Mouse (Mus musculus) MEL (cell line): ENCODE measurements around the gene Ybx2.

ENCODE experiments used
- CTCF ChIP-seq, 3 experiments: IDR thresholded peaks in 2 of 3; conservative IDR thresholded peaks in 1 of 3; 2 replicates each; pipeline ENCODE4 v1.5.1; 2011 to 2012; ENCODE audit warnings: low read length in 3 of 3, low read depth in 2 of 3, mild to moderate bottlenecking in 2 of 3, improper control_type of control experiment in 1 of 3, inconsistent platforms in 1 of 3, mixed read lengths in 1 of 3, moderate library complexity in 1 of 3; ENCODE audit not compliant: control insufficient read depth in 1 of 3, insufficient read depth in 1 of 3, poor library complexity in 1 of 3, severe bottlenecking in 1 of 3
- EP300 ChIP-seq, 2 experiments: IDR thresholded peaks; 2 replicates each; pipeline ENCODE4 v1.6.1; 2011; ENCODE audit warnings: improper control_type of control experiment in 2 of 2, low read length in 2 of 2, low read depth in 1 of 2, mild to moderate bottlenecking in 1 of 2
- HCFC1 ChIP-seq: IDR thresholded peaks from 2 replicates; pipeline ENCODE4 v1.6.1; 2012; ENCODE audit warnings: low read depth, mild to moderate bottlenecking, inconsistent platforms, low read length, improper control_type of control experiment, moderate library complexity

GRCm38 (mm10) chr11:69904311-69904710, 31.3 kb upstream of the Ybx2 start:
- TF ChIP-seq HCFC1 (no peak), EP300 (IDR thresholded peaks at IDR 0.05; ENCODE audit: low read depth in 1 of 2, low read length in 2 of 2) (no peak), CTCF (IDR thresholded peaks at IDR 0.05 in 2 of 3, conservative IDR thresholded peaks at IDR 0.05 in 1 of 3; ENCODE audit: control insufficient read depth in 1 of 3, insufficient read depth in 1 of 3, low read depth in 2 of 3, low read length in 3 of 3, poor library complexity in 1 of 3, severe bottlenecking in 1 of 3) (no peak)
